Mouse (Mus musculus) cerebellum, adult 2 months (tissue): ENCODE results near the gene Lsm14a.

Experiments
- CTCF ChIP-seq: fragments of 200-500 bp; IDR thresholded peaks from 2 replicates; pipeline ENCODE4 v1.5.1; 2011; ENCODE audit warnings: low read depth, mild to moderate bottlenecking, control low read depth, low read length, moderate library complexity, borderline replicate concordance; ENCODE audit not compliant: insufficient read depth
- POLR2A ChIP-seq: fragments of 200-500 bp; IDR thresholded peaks from 2 replicates; pipeline ENCODE4 v1.6.1; 2011; ENCODE audit warnings: low read length, control low read depth, borderline replicate concordance; ENCODE audit not compliant: insufficient read depth

GRCm38 (mm10) chr7:34346505-34346904 lies 46.6 kb downstream of the Lsm14a start:
- TF ChIP-seq POLR2A (no peak), CTCF (no peak)
